Mouse (Mus musculus) liver, embryonic 12.5 days (tissue): ENCODE measurements around the gene Pum1. TPM values are rescaled to one million over a fixed set of nuclear protein-coding genes. Genes with fewer than 3 reads are reported as not detected.
"Not testable (repeated sequence)": the region's sequence is repeated elsewhere in the genome, so short reads cannot be mapped to it uniquely, and the experiment has no call there.

Experiments used
- ATAC-seq: fragments of 200-750 bp; cut with Nextera tagmentation; 2 replicates; pipeline ENCODE4 v1.8.0; 2017; ENCODE audit warnings: moderate number of reproducible peaks, mild to moderate bottlenecking, moderate library complexity
- H3K27ac ChIP-seq: fragments of 300-500 bp; sonication (generic); 2 replicates; pipeline ENCODE4 v1.5.1; 2016; ENCODE audit warnings: mild to moderate bottlenecking
- H3K27me3 ChIP-seq: fragments of 300-500 bp; sonication (generic); replicated peaks from 2 replicates; pipeline ENCODE4 v1.6.1; 2016; ENCODE audit warnings: mild to moderate bottlenecking, moderate library complexity
- H3K36me3 ChIP-seq: fragments of 300-500 bp; sonication (generic); 2 replicates; pipeline ENCODE4 v1.6.1; 2016; ENCODE audit warnings: mild to moderate bottlenecking, moderate library complexity
- H3K4me1 ChIP-seq: fragments of 300-500 bp; sonication (generic); 2 replicates; pipeline ENCODE4 v1.6.1; 2016
- H3K4me2 ChIP-seq: fragments of 300-500 bp; sonication (generic); 2 replicates; pipeline ENCODE4 v1.6.1; 2016; ENCODE audit warnings: mild to moderate bottlenecking, moderate library complexity
- H3K4me3 ChIP-seq: fragments of 300-500 bp; sonication (generic); 2 replicates; pipeline ENCODE4 v1.5.1; 2016; ENCODE audit warnings: mild to moderate bottlenecking, moderate library complexity
- H3K9ac ChIP-seq: fragments of 300-500 bp; sonication (generic); 2 replicates; pipeline ENCODE4 v1.6.1; 2016; ENCODE audit warnings: mild to moderate bottlenecking, moderate library complexity
- H3K9me3 ChIP-seq: fragments of 300-500 bp; sonication (generic); replicated peaks from 2 replicates; pipeline ENCODE4 v1.6.1; 2016; ENCODE audit warnings: mild to moderate bottlenecking, moderate library complexity
- WGBS: fragments of 180-500 bp; shearing (Covaris S2); methylation state at CpG from one replicate; pipeline ENCODE4 v1.1.7; 2016; ENCODE audit not compliant: insufficient replicate concordance; 5-methylcytosine and 5-hydroxymethylcytosine counted together
- polyA plus RNA-seq: library from polyadenylated mRNA; unstranded; fragments of >200 nt; fragmentation: Nextera tagmentation; extraction: Ambion mirVana; gene quantifications from 2 replicates; pipeline ENCODE4 v1.2.1, GENCODE M21; 2016

Gene Pum1
- polyA plus RNA-seq, 1 experiment from 2014 or later = 43.2 TPM

GRCm38 (mm10) chr4:130657820-130658565, 5.1 kb upstream of the Pum1 start:
- peaks cover 51% of the 10 kb centered on the region for H3K4me1 ChIP-seq
- WGBS = 39% methylated on average over 1 of the region's 1 CpGs

GRCm38 (mm10) chr4:130659470-130659869, 3.7 kb upstream of the Pum1 start:
- H3K36me3 ChIP-seq = no peaks in the 10 kb centered on the region
- no peak for ATAC-seq
- WGBS = 82% methylated on average over 6 of the region's 6 CpGs
- peaks cover 51% of the 10 kb centered on the region for H3K4me1 ChIP-seq
- H3K9me3 ChIP-seq = no peaks in the 10 kb centered on the region
- H3K4me2 ChIP-seq = no peak overlapping the region
- H3K9ac ChIP-seq = no peak overlapping the region
- H3K4me3 ChIP-seq = no peak overlapping the region
- H3K27me3 ChIP-seq = no peaks in the 10 kb centered on the region
- H3K27ac ChIP-seq = no peak overlapping the region

More at GRCm38 (mm10) chr4:130657820-130658565, 5.1 kb upstream of the Pum1 start:
- no peaks in the 10 kb centered on the region for H3K9me3 ChIP-seq
- H3K36me3 ChIP-seq = no peaks in the 10 kb centered on the region
- H3K27ac ChIP-seq = peak overlapping the region; percentile 27; the same call in 1 of the 2 replicates
- H3K4me3 ChIP-seq = no peak overlapping the region
- ATAC-seq = peak; percentile 44; the same call in 1 of the 2 replicates
- no peak overlapping the region for H3K9ac ChIP-seq
- H3K4me2 ChIP-seq = peak overlapping the region; percentile 13; the same call in 1 of the 2 replicates
- H3K27me3 ChIP-seq = no peaks in the 10 kb centered on the region

- Histone ChIP-seq H3K4me1 (peaks cover 52% of the 10 kb centered on the region), H3K4me3 (no peak overlapping the region), H3K4me2 (no peak overlapping the region), H3K9ac (no peak overlapping the region), H3K36me3 (no peaks in the 10 kb centered on the region), H3K27me3 (no peaks in the 10 kb centered on the region), H3K9me3 (no peaks in the 10 kb centered on the region), H3K27ac (peak overlapping the region; percentile 92)
- no peak for ATAC-seq
- WGBS = 45% methylated on average over 2 of the region's 2 CpGs
Observed at GRCm38 (mm10) chr4:130660106-130660505, 3.0 kb upstream of the Pum1 start.

- 51% methylated on average over 3 of the region's 3 CpGs for WGBS
- Histone ChIP-seq H3K9me3 (no peaks in the 10 kb centered on the region), H3K4me3 (no peak overlapping the region), H3K9ac (peak overlapping the region; percentile 49; the same call in 1 of the 2 replicates), H3K36me3 (no peaks in the 10 kb centered on the region; the same call in 1 of the 2 replicates), H3K27ac (peak overlapping the region; percentile 92), H3K27me3 (no peaks in the 10 kb centered on the region), H3K4me2 (peak overlapping the region; percentile 79), H3K4me1 (peaks cover 63% of the 10 kb centered on the region)
- peak; percentile 70 for ATAC-seq
Observed at GRCm38 (mm10) chr4:130661151-130661550, 2.0 kb upstream of the Pum1 start.

GRCm38 (mm10) chr4:130662305-130662704, 816 bp upstream of the Pum1 start:
- 89% methylated on average over 1 of the region's 1 CpGs for WGBS
- Histone ChIP-seq H3K9ac (peak overlapping the region; percentile 99), H3K4me3 (peak overlapping the region; percentile 93), H3K4me2 (peak overlapping the region; percentile 79), H3K27ac (peak overlapping the region; percentile 92), H3K4me1 (peaks cover 72% of the 10 kb centered on the region)
- H3K36me3 ChIP-seq, H3K27me3 ChIP-seq, H3K9me3 ChIP-seq, ATAC-seq: not testable (repeated sequence)

DNA sequence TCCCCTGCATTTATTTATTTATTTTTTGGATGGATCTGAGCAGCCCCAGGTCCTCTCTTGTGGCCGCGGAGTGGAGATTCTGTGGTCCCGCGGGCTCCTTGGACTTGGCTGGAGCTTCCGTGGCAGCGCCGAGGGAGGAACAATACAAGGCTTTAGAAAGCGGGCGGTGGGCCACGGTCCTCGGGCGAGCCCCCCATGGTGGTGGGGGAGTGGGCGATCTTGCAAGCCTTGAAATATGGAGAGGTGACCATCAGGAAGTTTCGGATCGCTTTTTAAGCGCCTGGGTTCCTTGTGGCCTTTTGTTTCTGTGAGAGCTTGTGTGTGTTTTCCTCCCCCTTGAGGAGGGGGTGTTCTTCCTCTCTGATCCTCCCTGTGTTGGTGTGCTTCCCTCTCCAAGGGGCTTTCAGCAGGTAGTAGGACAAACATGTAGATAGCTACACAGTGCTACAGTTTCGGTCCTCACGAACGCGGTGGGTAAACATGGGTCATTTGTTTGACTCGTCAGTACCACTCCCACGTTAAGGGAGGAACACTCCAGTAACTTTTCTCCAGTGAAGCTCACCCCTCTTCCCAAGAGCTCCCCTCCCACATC, 785 bp downstream of the Pum1 start:
- Histone ChIP-seq H3K9ac (peak overlapping the region; percentile 99), H3K27me3 (no peaks in the 10 kb centered on the region), H3K9me3 (no peaks in the 10 kb centered on the region), H3K27ac (peak overlapping the region; percentile 92), H3K4me1 (peaks cover 74% of the 10 kb centered on the region), H3K4me3 (peak overlapping the region; percentile 93), H3K4me2 (peak overlapping the region; percentile 79), H3K36me3 (peaks cover 9% of the 10 kb centered on the region)
- peak; percentile 27 for ATAC-seq
- WGBS = under 1% methylated on average over 22 of the region's 22 CpGs

DNA sequence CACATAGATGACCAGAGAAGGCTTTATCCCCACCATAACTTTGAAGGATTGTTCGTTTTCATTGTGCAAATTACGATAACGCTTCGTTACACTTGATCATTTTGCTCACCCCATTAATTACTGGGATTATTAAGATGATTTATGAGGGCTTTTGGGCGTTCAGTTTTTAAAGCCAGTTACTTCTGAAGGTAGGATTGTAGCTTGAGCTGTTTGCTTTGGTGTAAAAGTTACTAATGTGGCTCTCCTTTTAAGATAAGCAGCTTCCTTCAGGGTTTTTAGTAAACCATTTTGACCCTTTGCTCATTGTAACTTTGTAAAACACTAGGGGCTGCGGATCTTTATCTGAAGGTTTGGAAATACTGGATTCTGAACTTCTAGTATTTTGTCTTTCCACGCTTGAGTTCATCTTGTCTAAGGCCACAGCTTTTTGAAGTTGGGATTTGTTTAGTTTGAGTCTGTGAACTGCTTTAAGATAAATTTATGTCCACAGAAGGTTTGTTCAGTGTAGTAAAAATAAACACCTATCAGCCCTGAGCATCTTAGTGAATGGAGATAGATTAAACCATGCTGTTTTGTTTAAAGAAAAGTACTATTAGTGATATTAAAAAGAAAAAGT, 1.4 kb downstream of the Pum1 start:
- WGBS = 5% methylated on average over 7 of the region's 7 CpGs
- Histone ChIP-seq H3K4me3 (peak overlapping the region; percentile 93), H3K27ac (peak overlapping the region; percentile 92), H3K36me3 (peaks cover 15% of the 10 kb centered on the region), H3K9ac (peak overlapping the region; percentile 99), H3K4me2 (peak overlapping the region; percentile 79), H3K4me1 (peaks cover 75% of the 10 kb centered on the region), H3K9me3 (no peaks in the 10 kb centered on the region), H3K27me3 (no peaks in the 10 kb centered on the region)
- ATAC-seq = no peak

GRCm38 (mm10) chr4:130665176-130665575, 2.1 kb downstream of the Pum1 start:
- peak overlapping the region; percentile 79 for H3K4me2 ChIP-seq
- ATAC-seq = no peak
- H3K4me1 ChIP-seq = peaks cover 71% of the 10 kb centered on the region
- peak overlapping the region; percentile 93 for H3K4me3 ChIP-seq
- WGBS = 5% methylated on average over 1 of the region's 1 CpGs
- peak overlapping the region; percentile 99 for H3K9ac ChIP-seq
- H3K27me3 ChIP-seq = no peaks in the 10 kb centered on the region
- H3K36me3 ChIP-seq = peaks cover 21% of the 10 kb centered on the region
- no peaks in the 10 kb centered on the region for H3K9me3 ChIP-seq
- peak overlapping the region; percentile 33; the same call in 1 of the 2 replicates for H3K27ac ChIP-seq

DNA sequence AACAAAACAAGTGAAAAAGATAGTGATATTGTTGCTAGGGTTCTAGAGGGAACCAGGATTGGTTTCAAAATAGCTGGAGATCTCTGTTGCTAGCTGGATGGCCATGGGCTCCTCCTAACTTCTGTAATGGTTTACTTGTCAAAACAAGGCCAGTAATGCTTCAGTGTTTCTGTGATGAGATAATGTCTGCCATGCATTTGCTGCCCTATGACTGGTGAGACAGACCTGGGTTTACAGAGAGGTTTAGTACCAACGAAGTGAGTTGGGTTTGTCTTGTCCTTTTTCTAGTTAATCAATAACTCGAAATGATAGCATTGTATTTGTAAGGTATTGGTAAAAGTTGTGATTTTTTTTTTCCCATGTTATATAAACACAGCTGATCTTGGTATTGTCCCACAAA, 4.6 kb downstream of the Pum1 start:
- peaks cover 46% of the 10 kb centered on the region for H3K36me3 ChIP-seq
- 57% methylated on average over 2 of the region's 2 CpGs for WGBS
- peak overlapping the region; percentile 58 for H3K27ac ChIP-seq
- H3K9ac ChIP-seq = 0 out of 2 replicates have a peak overlapping the region, but pooled peaks have one; percentile 39
- no peak for ATAC-seq
- H3K9me3 ChIP-seq = no peaks in the 10 kb centered on the region
- H3K4me2 ChIP-seq = peak overlapping the region; percentile 54
- no peaks in the 10 kb centered on the region for H3K27me3 ChIP-seq
- peaks cover 68% of the 10 kb centered on the region for H3K4me1 ChIP-seq
- 0 out of 2 replicates have a peak overlapping the region, but pooled peaks have one; percentile 16 for H3K4me3 ChIP-seq

GRCm38 (mm10) chr4:130668541-130668940, 5.4 kb downstream of the Pum1 start:
- peak overlapping the region; percentile 31; the same call in 1 of the 2 replicates for H3K9ac ChIP-seq
- peaks cover 54% of the 10 kb centered on the region for H3K36me3 ChIP-seq
- peak; percentile 50; the same call in 1 of the 2 replicates for ATAC-seq
- peaks cover 65% of the 10 kb centered on the region for H3K4me1 ChIP-seq
- peak overlapping the region; percentile 65; the same call in 1 of the 2 replicates for H3K27ac ChIP-seq
- peak overlapping the region; percentile 7 for H3K4me3 ChIP-seq
- H3K27me3 ChIP-seq = no peaks in the 10 kb centered on the region
- peak overlapping the region; percentile 54 for H3K4me2 ChIP-seq
- H3K9me3 ChIP-seq = no peaks in the 10 kb centered on the region
- WGBS = 3% methylated on average over 2 of the region's 2 CpGs

- WGBS = 73% methylated on average over 7 of the region's 7 CpGs
- Histone ChIP-seq H3K4me1 (peaks cover 65% of the 10 kb centered on the region), H3K4me2 (peak overlapping the region; percentile 54), H3K27me3 (no peaks in the 10 kb centered on the region), H3K9ac (no peak overlapping the region), H3K27ac (0 out of 2 replicates have a peak overlapping the region, but pooled peaks have one; percentile 20), H3K4me3 (peak overlapping the region; percentile 7), H3K36me3 (peaks cover 59% of the 10 kb centered on the region), H3K9me3 (no peaks in the 10 kb centered on the region)
- ATAC-seq = no peak
Observed at GRCm38 (mm10) chr4:130668991-130669390, 5.9 kb downstream of the Pum1 start.
